Mouse (Mus musculus): ENCODE data around the gene Camta2. TPM values are rescaled to one million over a fixed set of nuclear protein-coding genes. Genes with fewer than 3 reads are reported as not detected.
A peak's percentile ranks its signal among the peaks of the same experiment; 100 is the strongest.

Gene Camta2
- total RNA-seq, 1 experiment: 3.9 TPM

- TF ChIP-seq CHD2 (IDR thresholded peaks at IDR 0.05; ENCODE audit: low read depth, low read length) (no peak), MAFK (IDR thresholded peaks at IDR 0.05; ENCODE audit: insufficient read depth, low read depth, low read length) (no peak), HCFC1 (IDR thresholded peaks at IDR 0.05; ENCODE audit: borderline replicate concordance, insufficient read depth, low read length) (no peak), ZC3H11A (IDR thresholded peaks at IDR 0.05; ENCODE audit: borderline replicate concordance, low read depth, low read length) (no peak), ZNF384 (IDR thresholded peaks at IDR 0.05; ENCODE audit: low read depth, low read length) (no peak)
Observed at GRCm38 (mm10) chr11:70626877-70627276, 61.0 kb downstream of the Camta2 start.

DNA sequence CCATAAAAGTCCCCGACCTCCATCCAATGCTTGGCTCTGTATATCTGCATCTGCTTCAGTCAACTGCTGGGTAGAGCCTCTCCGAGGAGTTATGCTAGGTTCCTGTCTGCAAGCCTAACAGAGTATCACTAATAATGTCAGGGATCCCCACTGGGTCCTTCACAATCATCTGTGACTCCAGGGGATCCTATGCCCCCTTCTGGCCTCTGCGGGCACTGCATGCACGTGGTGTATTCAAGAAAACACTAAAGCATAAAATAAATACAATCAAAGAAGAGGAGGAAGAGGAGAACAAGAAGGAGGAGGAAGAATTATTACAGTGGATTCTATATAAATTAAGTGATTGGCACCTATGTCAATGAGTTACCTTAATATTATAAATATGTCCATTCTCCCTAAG is 62.4 kb downstream of the Camta2 start:
- Histone ChIP-seq H3K9ac (ENCODE audit: insufficient read depth, low read depth, low read length, poor library complexity, severe bottlenecking) (0 out of 2 replicates have a peak overlapping the region, but pooled peaks have one; percentile 15), H3K27ac (ENCODE audit: insufficient read depth, low read depth, low read length, poor library complexity, severe bottlenecking) (no peak overlapping the region), H3K4me3 (ENCODE audit: insufficient read depth in 1 of 2, low read depth in 1 of 2, low read length in 2 of 2, poor library complexity in 1 of 2, severe bottlenecking in 1 of 2) (no peak overlapping the region), H3K36me3 (ENCODE audit: control insufficient read depth, insufficient read depth, low read length, poor library complexity, severe bottlenecking) (no peaks in the 10 kb centered on the region), H3K4me1 (ENCODE audit: control insufficient read depth in 2 of 2, insufficient read depth in 2 of 2, low read length in 2 of 2, poor library complexity in 1 of 2) (peaks cover 4 to 19% of the 10 kb centered on the region in 2 experiments; a peak in 2 of 4 replicates), H3K9me3 (ENCODE audit: control insufficient read depth, insufficient read depth, low read depth, low read length) (no peaks in the 10 kb centered on the region)
- DNase-seq (ENCODE audit: low read depth, low spot score): no peak
- in situ Hi-C loops (cut with MboI; ENCODE audit: low sequenced_read_pairs in 2 of 2, unreplicated experiment in 2 of 2): loop anchor here in 1 of 2 experiments (10.0 kb wide), 1 partner anchor 129 kb away; no protein-coding TSS in a partner anchor
- TF ChIP-seq HCFC1 (IDR thresholded peaks at IDR 0.05; ENCODE audit: borderline replicate concordance, insufficient read depth, low read length) (no peak), MAFK (IDR thresholded peaks at IDR 0.05; ENCODE audit: insufficient read depth, low read depth, low read length) (no peak), CHD2 (IDR thresholded peaks at IDR 0.05; ENCODE audit: low read depth, low read length) (no peak), ZC3H11A (IDR thresholded peaks at IDR 0.05; ENCODE audit: borderline replicate concordance, low read depth, low read length) (no peak), ZNF384 (IDR thresholded peaks at IDR 0.05; ENCODE audit: low read depth, low read length) (no peak)

More at GRCm38 (mm10) chr11:70626877-70627276, 61.0 kb downstream of the Camta2 start:
- DNase-seq (ENCODE audit: low read depth, low spot score): no peak
- in situ Hi-C loops (cut with MboI; ENCODE audit: low sequenced_read_pairs in 2 of 2, unreplicated experiment in 2 of 2): loop anchor here in 1 of 2 experiments (10.0 kb wide), 1 partner anchor 128 kb away; no protein-coding TSS in a partner anchor
- Histone ChIP-seq H3K27ac (ENCODE audit: insufficient read depth, low read depth, low read length, poor library complexity, severe bottlenecking) (no peak overlapping the region), H3K9ac (ENCODE audit: insufficient read depth, low read depth, low read length, poor library complexity, severe bottlenecking) (no peak overlapping the region), H3K4me3 (ENCODE audit: insufficient read depth in 1 of 2, low read depth in 1 of 2, low read length in 2 of 2, poor library complexity in 1 of 2, severe bottlenecking in 1 of 2) (no peak overlapping the region), H3K36me3 (ENCODE audit: control insufficient read depth, insufficient read depth, low read length, poor library complexity, severe bottlenecking) (no peaks in the 10 kb centered on the region), H3K9me3 (ENCODE audit: control insufficient read depth, insufficient read depth, low read depth, low read length) (no peaks in the 10 kb centered on the region), H3K4me1 (ENCODE audit: control insufficient read depth in 2 of 2, insufficient read depth in 2 of 2, low read length in 2 of 2, poor library complexity in 1 of 2) (peaks cover 4 to 18% of the 10 kb centered on the region in 2 experiments; a peak in 2 of 4 replicates)

GRCm38 (mm10) chr11:70623053-70623742 is 64.7 kb downstream of the Camta2 start:
- H3K9ac ChIP-seq (ENCODE audit: insufficient read depth, low read depth, low read length, poor library complexity, severe bottlenecking): no peak overlapping the region; the same call in 1 of the 2 replicates
- H3K4me1 ChIP-seq (ENCODE audit: control insufficient read depth in 2 of 2, insufficient read depth in 2 of 2, low read length in 2 of 2, poor library complexity in 1 of 2): peaks cover 4 to 19% of the 10 kb centered on the region in 2 experiments; a peak in 2 of 4 replicates
- no peaks in the 10 kb centered on the region for H3K9me3 ChIP-seq (ENCODE audit: control insufficient read depth, insufficient read depth, low read depth, low read length)
- no peak for DNase-seq (ENCODE audit: low read depth, low spot score)
- H3K36me3 ChIP-seq (ENCODE audit: control insufficient read depth, insufficient read depth, low read length, poor library complexity, severe bottlenecking): no peaks in the 10 kb centered on the region
- in situ Hi-C loops (cut with MboI; ENCODE audit: low sequenced_read_pairs in 2 of 2, unreplicated experiment in 2 of 2): loop anchor here in 1 of 2 experiments (10.0 kb wide), 1 partner anchor 132 kb away; no protein-coding TSS in a partner anchor
- TF ChIP-seq MAFK (IDR thresholded peaks at IDR 0.05; ENCODE audit: insufficient read depth, low read depth, low read length) (no peak), ZNF384 (IDR thresholded peaks at IDR 0.05; ENCODE audit: low read depth, low read length) (no peak), CHD2 (IDR thresholded peaks at IDR 0.05; ENCODE audit: low read depth, low read length) (no peak), ZC3H11A (IDR thresholded peaks at IDR 0.05; ENCODE audit: borderline replicate concordance, low read depth, low read length) (peak; percentile 53; the same call in 1 of the 2 replicates), HCFC1 (IDR thresholded peaks at IDR 0.05; ENCODE audit: borderline replicate concordance, insufficient read depth, low read length) (no peak)
- no peak overlapping the region for H3K4me3 ChIP-seq (ENCODE audit: insufficient read depth in 1 of 2, low read depth in 1 of 2, low read length in 2 of 2, poor library complexity in 1 of 2, severe bottlenecking in 1 of 2)
- H3K27ac ChIP-seq (ENCODE audit: insufficient read depth, low read depth, low read length, poor library complexity, severe bottlenecking): no peak overlapping the region

GRCm38 (mm10) chr11:70621972-70622814 is 65.7 kb downstream of the Camta2 start:
- H3K36me3 ChIP-seq (ENCODE audit: control insufficient read depth, insufficient read depth, low read length, poor library complexity, severe bottlenecking): no peaks in the 10 kb centered on the region
- H3K4me1 ChIP-seq (ENCODE audit: control insufficient read depth in 2 of 2, insufficient read depth in 2 of 2, low read length in 2 of 2, poor library complexity in 1 of 2): peaks cover 4 to 20% of the 10 kb centered on the region in 2 experiments; a peak in 2 of 4 replicates
- H3K27ac ChIP-seq (ENCODE audit: insufficient read depth, low read depth, low read length, poor library complexity, severe bottlenecking): no peak overlapping the region
- H3K9me3 ChIP-seq (ENCODE audit: control insufficient read depth, insufficient read depth, low read depth, low read length): no peaks in the 10 kb centered on the region
- no peak overlapping the region; the same call in 1 of the 2 replicates for H3K9ac ChIP-seq (ENCODE audit: insufficient read depth, low read depth, low read length, poor library complexity, severe bottlenecking)
- TF ChIP-seq ZC3H11A (IDR thresholded peaks at IDR 0.05; ENCODE audit: borderline replicate concordance, low read depth, low read length) (no peak), MAFK (IDR thresholded peaks at IDR 0.05; ENCODE audit: insufficient read depth, low read depth, low read length) (no peak), HCFC1 (IDR thresholded peaks at IDR 0.05; ENCODE audit: borderline replicate concordance, insufficient read depth, low read length) (no peak), ZNF384 (IDR thresholded peaks at IDR 0.05; ENCODE audit: low read depth, low read length) (no peak), CHD2 (IDR thresholded peaks at IDR 0.05; ENCODE audit: low read depth, low read length) (no peak)
- in situ Hi-C loops (cut with MboI; ENCODE audit: low sequenced_read_pairs in 2 of 2, unreplicated experiment in 2 of 2): loop anchor here in 1 of 2 experiments (10.0 kb wide), 1 partner anchor 133 kb away; no protein-coding TSS in a partner anchor
- no peak overlapping the region for H3K4me3 ChIP-seq (ENCODE audit: insufficient read depth in 1 of 2, low read depth in 1 of 2, low read length in 2 of 2, poor library complexity in 1 of 2, severe bottlenecking in 1 of 2)
- DNase-seq (ENCODE audit: low read depth, low spot score): no peak

Other genes with a start within 250 kb of the Camta2 start
- 29.1 and 31.2 TPM in 2 replicates for gene Med11, start 236.2 kb downstream of the Camta2 start, total RNA-seq (2012; rRNA removed)
- gene Zmynd15, start 228.7 kb downstream of the Camta2 start, total RNA-seq (2012; rRNA removed): 0.54 and 1.5 TPM in 2 replicates
- 2.9 and 6.6 TPM in 2 replicates for gene Cxcl16, start 228.1 kb downstream of the Camta2 start, total RNA-seq (2012; rRNA removed)
- gene Tm4sf5, start 182.9 kb downstream of the Camta2 start, total RNA-seq (2012; rRNA removed): 3.8 and 4.6 TPM in 2 replicates
- gene Vmo1, start 173.5 kb downstream of the Camta2 start, total RNA-seq (2012; rRNA removed): not detected in 2 replicates
- gene Gltpd2, start 168.9 kb downstream of the Camta2 start, total RNA-seq (2012; rRNA removed): 0.42 and 0.54 TPM in 2 replicates
- 506 and 612 TPM in 2 replicates for gene Psmb6, start 162.7 kb downstream of the Camta2 start, total RNA-seq (2012; rRNA removed)
- gene Gm40193, start 155.2 kb downstream of the Camta2 start, total RNA-seq (2012; rRNA removed): not detected in 2 replicates
- 4.4 and 6.3 TPM in 2 replicates for gene Pld2, start 148.0 kb downstream of the Camta2 start, total RNA-seq (2012; rRNA removed)
- 23.0 and 27.5 TPM in 2 replicates for gene Mink1, start 125.2 kb downstream of the Camta2 start, total RNA-seq (2012; rRNA removed)
- 0.45 and 0.53 TPM in 2 replicates for gene 4930544D05Rik, start 72.3 kb downstream of the Camta2 start, total RNA-seq (2012; rRNA removed)
- 1.2 TPM in 1 of 2 replicates, not detected in the other for gene Chrne, start 68.9 kb downstream of the Camta2 start, total RNA-seq (2012; rRNA removed)
- gene Gp1ba, start 49.0 kb downstream of the Camta2 start, total RNA-seq (2012; rRNA removed): 0.45 and 0.85 TPM in 2 replicates
- 113 and 157 TPM in 2 replicates for gene Rnf167, start 40.9 kb downstream of the Camta2 start, total RNA-seq (2012; rRNA removed)
- 84.5 and 97.4 TPM in 2 replicates for gene Slc25a11, start 40.6 kb downstream of the Camta2 start, total RNA-seq (2012; rRNA removed)
- gene Pfn1, start 33.5 kb downstream of the Camta2 start, total RNA-seq (2012; rRNA removed): 474 and 732 TPM in 2 replicates
- 21.1 and 31.7 TPM in 2 replicates for gene Eno3, start 30.9 kb downstream of the Camta2 start, total RNA-seq (2012; rRNA removed)
- gene Spag7, start 18.7 kb downstream of the Camta2 start, total RNA-seq (2012; rRNA removed): 68.0 and 74.5 TPM in 2 replicates
- 0.48 and 1.2 TPM in 2 replicates for gene Inca1, start 12.1 kb upstream of the Camta2 start, total RNA-seq (2012; rRNA removed)
- gene Kif1c, start 12.4 kb upstream of the Camta2 start, total RNA-seq (2012; rRNA removed): 25.3 and 29.2 TPM in 2 replicates
- gene Zfp3, start 76.1 kb upstream of the Camta2 start, total RNA-seq (2012; rRNA removed): 1.4 and 2.1 TPM in 2 replicates
- gene Scimp, start 124.5 kb upstream of the Camta2 start, total RNA-seq (2012; rRNA removed): not detected in 2 replicates
- gene Rabep1, start 156.7 kb upstream of the Camta2 start, total RNA-seq (2012; rRNA removed): 29.0 and 38.8 TPM in 2 replicates